Mouse (Mus musculus): ENCODE measurements around the gene Rsl1d1.

Rsl1d1 gene

GRCm38 (mm10) chr16:11202571-11203554, at the start of gene Rsl1d1:
TSS of gene Rsl1d1 (minus strand) at chr16:11203331.
- peak; percentile 84 to 93 for DNase-seq (ENCODE audit: low spot score in 2 of 2)

GRCm38 (mm10) chr16:11247791-11248190, 44.7 kb upstream of the Rsl1d1 start:
- DNase-seq (ENCODE audit: low spot score in 2 of 2), result no peak

GRCm38 (mm10) chr16:11245767-11246166, 42.6 kb upstream of the Rsl1d1 start:
- DNase-seq (ENCODE audit: low spot score in 2 of 2), result no peak

- DNase-seq (ENCODE audit: low spot score in 2 of 2), result no peak
Observed at GRCm38 (mm10) chr16:11242401-11242800, 39.3 kb upstream of the Rsl1d1 start.

- no peak for DNase-seq (ENCODE audit: low spot score in 2 of 2)
Observed at GRCm38 (mm10) chr16:11217801-11218200, 14.7 kb upstream of the Rsl1d1 start.

GRCm38 (mm10) chr16:11203600-11204390, 664 bp upstream of the Rsl1d1 start:
- DNase-seq (ENCODE audit: low spot score in 2 of 2), result no peak

GRCm38 (mm10) chr16:11201740-11202394, 1.3 kb downstream of the Rsl1d1 start:
- no peak for DNase-seq (ENCODE audit: low spot score in 2 of 2)

- no peak for DNase-seq (ENCODE audit: low spot score in 2 of 2)
Observed at GRCm38 (mm10) chr16:11200247-11200646, 2.9 kb downstream of the Rsl1d1 start.

- peak in 1 of 2 experiments; percentile 14 for DNase-seq (ENCODE audit: low spot score in 2 of 2)
Observed at GRCm38 (mm10) chr16:11198467-11198866, 4.7 kb downstream of the Rsl1d1 start.

- DNase-seq (ENCODE audit: low spot score in 2 of 2), result no peak
Observed at GRCm38 (mm10) chr16:11197052-11197451, 6.1 kb downstream of the Rsl1d1 start.

- no peak for DNase-seq (ENCODE audit: low spot score in 2 of 2)
Observed at GRCm38 (mm10) chr16:11193231-11193630, 9.9 kb downstream of the Rsl1d1 start.

- peak; percentile 30 to 59 for DNase-seq (ENCODE audit: low spot score in 2 of 2)
Observed at GRCm38 (mm10) chr16:11190150-11190549, 13.0 kb downstream of the Rsl1d1 start.

GRCm38 (mm10) chr16:11177404-11177803, 25.7 kb downstream of the Rsl1d1 start:
- DNase-seq (ENCODE audit: low spot score in 2 of 2), result no peak

- DNase-seq (ENCODE audit: low spot score in 2 of 2), result no peak
Observed at GRCm38 (mm10) chr16:11176884-11177244, 26.3 kb downstream of the Rsl1d1 start.

- DNase-seq (ENCODE audit: low spot score in 2 of 2), result peak; percentile 86 to 92
Observed at GRCm38 (mm10) chr16:11176208-11176883, 26.8 kb downstream of the Rsl1d1 start, which contains the start of gene Zc3h7a. TSS of gene Zc3h7a (minus strand) at chr16:11176393.

GRCm38 (mm10) chr16:11175489-11176207, 27.5 kb downstream of the Rsl1d1 start:
- peak in 1 of 2 experiments; percentile 67 for DNase-seq (ENCODE audit: low spot score in 2 of 2)

- no peak for DNase-seq (ENCODE audit: low spot score in 2 of 2)
Observed at GRCm38 (mm10) chr16:11175100-11175488, 28.0 kb downstream of the Rsl1d1 start.

- peak; percentile 36 to 43 for DNase-seq (ENCODE audit: low spot score in 2 of 2)
Observed at GRCm38 (mm10) chr16:11174671-11175081, 28.5 kb downstream of the Rsl1d1 start.

- no peak for DNase-seq (ENCODE audit: low spot score in 2 of 2)
Observed at GRCm38 (mm10) chr16:11171679-11172078, 31.5 kb downstream of the Rsl1d1 start.

GRCm38 (mm10) chr16:11166431-11166830, 36.7 kb downstream of the Rsl1d1 start:
- peak; percentile 24 to 42 for DNase-seq (ENCODE audit: low spot score in 2 of 2)

Data from frontal cortex, postnatal 36 days (tissue).